Mouse (Mus musculus): Measurements from ENCODE around the gene Taf11. TPM values are rescaled to one million over a fixed set of nuclear protein-coding genes. Genes with fewer than 3 reads are reported as not detected.

Taf11 gene
- polyA plus RNA-seq, 1 experiment from 2014 or later: 55.5 TPM

DNA sequence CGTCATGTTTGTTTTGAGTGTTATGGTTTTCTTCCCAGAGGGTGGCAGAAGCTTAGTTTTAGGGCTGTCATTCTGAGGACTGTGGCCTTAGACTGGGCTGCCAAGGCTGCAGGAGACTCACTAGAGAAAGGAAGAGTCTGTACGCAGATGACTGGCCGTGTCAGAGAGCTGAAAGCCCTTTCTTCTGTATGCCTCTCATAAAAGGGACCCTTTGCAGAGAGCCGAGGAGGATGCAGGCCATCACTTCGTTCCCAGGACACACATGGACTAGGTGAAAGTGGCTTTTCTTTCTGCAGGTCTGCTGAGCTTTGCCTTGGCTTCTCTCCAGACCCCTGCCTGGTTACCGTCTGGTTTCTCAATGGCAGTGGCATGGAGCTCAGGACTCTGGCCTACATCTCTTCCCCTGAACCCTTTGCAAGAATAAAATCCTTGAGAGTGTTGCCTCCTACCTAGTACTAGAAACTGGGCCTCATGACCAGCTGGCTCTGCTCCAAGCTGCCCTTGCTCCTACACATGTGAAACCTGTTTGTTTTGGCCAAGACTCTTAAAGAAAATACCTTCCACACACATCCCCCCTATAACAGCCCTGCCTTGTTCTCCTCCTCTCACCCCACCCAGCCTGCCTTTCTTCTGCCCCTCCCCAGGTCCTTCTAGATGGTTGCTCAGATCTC lies 36.0 kb upstream of the Taf11 start:
- WGBS: 42% methylated on average over 6 of the region's 6 CpGs
- H3K27me3 ChIP-seq (ENCODE audit: insufficient read depth, low read length): no peaks in the 10 kb centered on the region
- no peaks in the 10 kb centered on the region for H3K36me3 ChIP-seq (ENCODE audit: insufficient read depth, low read length)
- ATAC-seq (replicated peaks; ENCODE audit: low FRiP score, low read depth) (peak; percentile 77), DNase-seq (ENCODE audit: low spot score) (peak; percentile 78)
- H3K4me1 ChIP-seq (replicated peaks; ENCODE audit: insufficient read depth, low read length): peaks cover 11% of the 10 kb centered on the region; the same call in 1 of the 2 replicates
- no peaks in the 10 kb centered on the region for H3K9me3 ChIP-seq (replicated peaks; ENCODE audit: low read length)
- H3K27ac ChIP-seq: peak overlapping the region; percentile 88
- no peak overlapping the region for H3K4me3 ChIP-seq (replicated peaks; ENCODE audit: low read depth, low read length)
- no peak for TF ChIP-seq CTCF (IDR thresholded peaks at IDR 0.05; ENCODE audit: low read depth)
- peak overlapping the region; percentile 14; the same call in 1 of the 2 replicates for H3K9ac ChIP-seq (ENCODE audit: low read depth, low read length)
- no peak overlapping the region for H3K4me2 ChIP-seq (ENCODE audit: low read length)

DNA sequence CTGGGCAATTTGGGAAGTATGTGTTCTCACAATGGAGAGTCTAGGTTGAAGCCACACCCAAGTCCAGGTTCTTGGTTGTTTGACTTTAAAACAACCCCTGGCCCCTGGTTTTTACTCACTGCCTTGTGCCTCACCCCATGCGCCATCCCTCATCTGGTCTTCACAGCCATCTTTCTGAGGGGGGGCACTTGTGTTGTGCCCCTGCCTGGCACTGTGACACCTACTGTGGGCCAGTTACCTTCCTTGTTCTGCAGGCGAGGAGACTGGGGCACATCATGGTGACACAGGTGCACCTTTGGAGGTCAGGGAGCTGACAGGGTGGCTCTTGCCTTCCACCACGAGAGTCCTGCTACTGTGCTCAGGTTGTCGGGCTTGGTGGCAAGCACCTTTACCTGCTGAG lies 32.5 kb upstream of the Taf11 start:
- no peak for TF ChIP-seq CTCF (IDR thresholded peaks at IDR 0.05; ENCODE audit: low read depth)
- no peaks in the 10 kb centered on the region for H3K27me3 ChIP-seq (ENCODE audit: insufficient read depth, low read length)
- no peak overlapping the region for H3K27ac ChIP-seq
- no peak for ATAC-seq (replicated peaks; ENCODE audit: low FRiP score, low read depth)
- no peak overlapping the region for H3K4me2 ChIP-seq (ENCODE audit: low read length)
- H3K36me3 ChIP-seq (ENCODE audit: insufficient read depth, low read length): no peaks in the 10 kb centered on the region
- 88% methylated on average over 4 of the region's 4 CpGs for WGBS
- no peaks in the 10 kb centered on the region for H3K9me3 ChIP-seq (replicated peaks; ENCODE audit: low read length)
- DNase-seq (ENCODE audit: low spot score): no peak
- H3K4me3 ChIP-seq (replicated peaks; ENCODE audit: low read depth, low read length): no peak overlapping the region
- peaks cover 33% of the 10 kb centered on the region for H3K4me1 ChIP-seq (replicated peaks; ENCODE audit: insufficient read depth, low read length)
- H3K9ac ChIP-seq (ENCODE audit: low read depth, low read length): no peak overlapping the region

DNA sequence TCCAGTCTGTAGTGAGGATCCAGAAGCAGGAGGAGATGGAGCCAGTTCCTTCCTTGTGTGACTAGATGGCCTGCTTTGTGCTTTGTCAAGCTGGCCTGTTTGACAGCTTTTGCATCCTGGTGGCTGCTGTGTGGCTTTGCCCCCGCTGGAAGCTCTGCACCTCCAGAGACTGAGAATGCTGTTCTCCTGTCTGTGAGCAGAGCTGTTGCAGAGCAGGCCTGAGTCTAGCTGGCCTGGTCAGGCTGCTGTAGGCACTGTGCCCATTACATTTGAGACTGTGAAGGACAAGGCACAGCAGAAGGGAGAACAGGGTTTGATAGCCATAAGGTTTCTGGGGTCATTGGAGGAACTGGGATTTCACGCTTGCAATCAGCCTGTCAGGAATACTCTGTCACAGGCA lies 32.1 kb upstream of the Taf11 start:
- H3K27ac ChIP-seq: no peak overlapping the region
- TF ChIP-seq CTCF (IDR thresholded peaks at IDR 0.05; ENCODE audit: low read depth): no peak
- H3K4me1 ChIP-seq (replicated peaks; ENCODE audit: insufficient read depth, low read length): peaks cover 33% of the 10 kb centered on the region

DNA sequence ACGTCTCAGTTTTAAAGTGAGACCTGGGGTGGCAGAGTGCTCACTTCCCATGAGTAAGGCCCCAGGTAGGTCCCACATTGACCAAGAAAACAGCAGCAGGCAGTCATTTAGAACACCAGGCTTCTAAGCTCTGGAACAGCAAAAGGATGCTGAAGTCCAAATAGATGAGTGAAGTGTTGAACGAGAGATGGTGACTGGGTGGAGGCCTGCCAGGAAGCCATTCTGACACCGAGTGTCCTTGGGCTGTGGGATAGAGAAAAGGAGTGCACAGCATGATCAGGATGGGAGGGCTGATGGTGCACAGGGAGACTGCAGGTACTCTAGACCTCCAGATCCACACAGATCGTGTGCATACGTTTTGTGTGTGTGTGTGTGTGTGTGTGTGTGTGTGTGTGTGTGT lies 31.5 kb upstream of the Taf11 start:
- no peak overlapping the region for H3K4me2 ChIP-seq (ENCODE audit: low read length)
- H3K9me3 ChIP-seq (replicated peaks; ENCODE audit: low read length): no peaks in the 10 kb centered on the region
- H3K27ac ChIP-seq: no peak overlapping the region
- H3K27me3 ChIP-seq (ENCODE audit: insufficient read depth, low read length): no peaks in the 10 kb centered on the region
- H3K4me3 ChIP-seq (replicated peaks; ENCODE audit: low read depth, low read length): no peak overlapping the region
- no peaks in the 10 kb centered on the region for H3K36me3 ChIP-seq (ENCODE audit: insufficient read depth, low read length)
- WGBS: 78% methylated on average over 5 of the region's 5 CpGs
- ATAC-seq (replicated peaks; ENCODE audit: low FRiP score, low read depth) (no peak), DNase-seq (ENCODE audit: low spot score) (no peak)
- H3K4me1 ChIP-seq (replicated peaks; ENCODE audit: insufficient read depth, low read length): peaks cover 32% of the 10 kb centered on the region
- TF ChIP-seq CTCF (IDR thresholded peaks at IDR 0.05; ENCODE audit: low read depth): no peak
- H3K9ac ChIP-seq (ENCODE audit: low read depth, low read length): no peak overlapping the region

More for the DNA sequence above, 32.1 kb upstream of the Taf11 start:
- Histone ChIP-seq H3K4me3 (replicated peaks; ENCODE audit: low read depth, low read length) (no peak overlapping the region), H3K4me2 (ENCODE audit: low read length) (no peak overlapping the region), H3K9ac (ENCODE audit: low read depth, low read length) (no peak overlapping the region), H3K9me3 (replicated peaks; ENCODE audit: low read length) (no peaks in the 10 kb centered on the region), H3K27me3 (ENCODE audit: insufficient read depth, low read length) (no peaks in the 10 kb centered on the region), H3K36me3 (ENCODE audit: insufficient read depth, low read length) (no peaks in the 10 kb centered on the region)
- 71% methylated on average over 2 of the region's 2 CpGs for WGBS
- ATAC-seq (replicated peaks; ENCODE audit: low FRiP score, low read depth) (no peak), DNase-seq (ENCODE audit: low spot score) (no peak)

DNA sequence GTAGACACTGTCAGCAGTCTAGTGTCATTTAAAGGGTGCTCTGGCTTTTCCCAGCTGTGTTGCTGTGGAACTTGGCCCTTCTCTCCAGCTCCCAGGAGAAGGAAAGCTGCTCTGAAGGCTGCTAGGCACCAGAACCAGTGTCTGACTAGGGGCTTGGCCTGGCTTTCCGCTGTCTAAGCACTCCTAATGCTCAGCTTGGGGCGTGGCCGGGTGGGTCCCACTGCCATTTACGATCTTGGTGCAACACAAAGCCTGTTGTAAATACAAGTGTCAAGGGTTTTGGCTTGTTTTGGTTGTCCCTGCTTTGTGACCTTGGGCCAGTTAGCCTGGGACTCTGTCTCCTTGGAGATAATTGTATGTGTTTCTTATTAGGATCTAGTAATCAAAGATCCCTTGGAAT lies 30.7 kb upstream of the Taf11 start:
- H3K4me2 ChIP-seq (ENCODE audit: low read length): no peak overlapping the region
- no peaks in the 10 kb centered on the region for H3K36me3 ChIP-seq (ENCODE audit: insufficient read depth, low read length)
- H3K27me3 ChIP-seq (ENCODE audit: insufficient read depth, low read length): no peaks in the 10 kb centered on the region
- WGBS: 37% methylated on average over 4 of the region's 4 CpGs
- no peak overlapping the region for H3K9ac ChIP-seq (ENCODE audit: low read depth, low read length)
- ATAC-seq (replicated peaks; ENCODE audit: low FRiP score, low read depth) (no peak), DNase-seq (ENCODE audit: low spot score) (no peak)
- H3K27ac ChIP-seq: peak overlapping the region; percentile 52; the same call in 1 of the 2 replicates
- no peak for TF ChIP-seq CTCF (IDR thresholded peaks at IDR 0.05; ENCODE audit: low read depth)
- peaks cover 28% of the 10 kb centered on the region for H3K4me1 ChIP-seq (replicated peaks; ENCODE audit: insufficient read depth, low read length)
- no peaks in the 10 kb centered on the region for H3K9me3 ChIP-seq (replicated peaks; ENCODE audit: low read length)
- no peak overlapping the region for H3K4me3 ChIP-seq (replicated peaks; ENCODE audit: low read depth, low read length)

DNA sequence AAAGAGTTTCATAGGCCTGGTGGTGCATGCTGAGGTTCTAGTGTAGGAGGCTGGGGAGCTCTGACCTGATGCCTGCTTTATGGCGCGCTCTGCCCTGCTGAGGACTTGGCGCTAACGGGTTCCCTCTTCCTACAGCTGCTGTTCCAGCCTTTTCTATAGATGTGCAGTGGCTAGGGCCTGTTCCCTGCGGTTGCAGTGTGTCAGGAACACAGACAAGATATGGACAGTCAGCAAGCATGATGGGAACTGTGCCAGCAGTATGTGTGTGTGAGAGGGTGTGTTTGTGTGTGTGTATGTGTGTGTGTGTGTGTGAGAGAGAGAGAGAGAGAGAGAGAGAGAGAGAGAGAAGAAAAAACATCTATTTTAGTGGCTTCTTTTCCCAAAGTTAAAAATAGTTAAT lies 29.4 kb upstream of the Taf11 start:
- ATAC-seq (replicated peaks; ENCODE audit: low FRiP score, low read depth) (no peak), DNase-seq (ENCODE audit: low spot score) (no peak)
- no peak for TF ChIP-seq CTCF (IDR thresholded peaks at IDR 0.05; ENCODE audit: low read depth)
- 79% methylated on average over 5 of the region's 5 CpGs for WGBS
- Histone ChIP-seq H3K27me3 (ENCODE audit: insufficient read depth, low read length) (no peaks in the 10 kb centered on the region), H3K27ac (peak overlapping the region; percentile 73), H3K4me2 (ENCODE audit: low read length) (no peak overlapping the region), H3K4me3 (replicated peaks; ENCODE audit: low read depth, low read length) (no peak overlapping the region), H3K4me1 (replicated peaks; ENCODE audit: insufficient read depth, low read length) (peaks cover 22% of the 10 kb centered on the region), H3K36me3 (ENCODE audit: insufficient read depth, low read length) (no peaks in the 10 kb centered on the region), H3K9ac (ENCODE audit: low read depth, low read length) (no peak overlapping the region), H3K9me3 (replicated peaks; ENCODE audit: low read length) (no peaks in the 10 kb centered on the region)
